Mouse (Mus musculus) liver, embryonic 15.5 days (tissue): ENCODE results near the gene Kcnq5. TPM values are rescaled to one million over a fixed set of nuclear protein-coding genes. Genes with fewer than 3 reads are reported as not detected.
"Not testable (repeated sequence)": the region's sequence is repeated elsewhere in the genome, so short reads cannot be mapped to it uniquely, and the experiment has no call there.

ENCODE experiments used
- ATAC-seq: fragments of 200-750 bp; cut with Nextera tagmentation; 2 replicates; pipeline ENCODE4 v1.8.0; 2017; ENCODE audit warnings: moderate number of reproducible peaks, mild to moderate bottlenecking, moderate library complexity; ENCODE audit not compliant: insufficient read depth
- H3K27ac ChIP-seq: fragments of 300-500 bp; sonication (generic); replicated peaks from 2 replicates; pipeline ENCODE4 v1.5.1; 2015; ENCODE audit warnings: mild to moderate bottlenecking, inconsistent platforms
- H3K27me3 ChIP-seq: fragments of 300-500 bp; sonication (generic); 2 replicates; pipeline ENCODE4 v1.6.1; 2015; ENCODE audit warnings: mild to moderate bottlenecking, inconsistent platforms
- H3K36me3 ChIP-seq: fragments of 300-500 bp; sonication (generic); replicated peaks from 2 replicates; pipeline ENCODE4 v1.6.1; 2015; ENCODE audit warnings: moderate library complexity, mild to moderate bottlenecking, inconsistent platforms
- H3K4me1 ChIP-seq: fragments of 300-500 bp; sonication (generic); replicated peaks from 2 replicates; pipeline ENCODE4 v1.6.1; 2015; ENCODE audit warnings: inconsistent platforms
- H3K4me2 ChIP-seq: fragments of 300-500 bp; sonication (generic); 2 replicates; pipeline ENCODE4 v1.6.1; 2015; ENCODE audit warnings: moderate library complexity, mild to moderate bottlenecking, inconsistent platforms
- H3K4me3 ChIP-seq: fragments of 300-500 bp; sonication (generic); replicated peaks from 2 replicates; pipeline ENCODE4 v1.5.1; 2015; ENCODE audit warnings: mild to moderate bottlenecking, inconsistent platforms
- H3K9ac ChIP-seq: fragments of 300-500 bp; sonication (generic); 2 replicates; pipeline ENCODE4 v1.6.1; 2015; ENCODE audit warnings: moderate library complexity, mild to moderate bottlenecking, inconsistent platforms
- H3K9me3 ChIP-seq: fragments of 300-500 bp; sonication (generic); replicated peaks from 2 replicates; pipeline ENCODE4 v1.6.1; 2016; ENCODE audit warnings: inconsistent platforms
- WGBS: fragments of 180-500 bp; shearing (Covaris S2); methylation state at CpG from one replicate; pipeline ENCODE4 v1.1.7; 2015; ENCODE audit warnings: mixed read lengths; ENCODE audit not compliant: insufficient replicate concordance; 5-methylcytosine and 5-hydroxymethylcytosine counted together
- polyA plus RNA-seq: library from polyadenylated mRNA; unstranded; fragments of >200 nt; fragmentation: Nextera tagmentation; extraction: Ambion mirVana; gene quantifications from 2 replicates; pipeline ENCODE4 v1.2.1, GENCODE M21; 2015

Gene Kcnq5
- polyA plus RNA-seq, 1 experiment from 2014 or later = 0.10 TPM

DNA sequence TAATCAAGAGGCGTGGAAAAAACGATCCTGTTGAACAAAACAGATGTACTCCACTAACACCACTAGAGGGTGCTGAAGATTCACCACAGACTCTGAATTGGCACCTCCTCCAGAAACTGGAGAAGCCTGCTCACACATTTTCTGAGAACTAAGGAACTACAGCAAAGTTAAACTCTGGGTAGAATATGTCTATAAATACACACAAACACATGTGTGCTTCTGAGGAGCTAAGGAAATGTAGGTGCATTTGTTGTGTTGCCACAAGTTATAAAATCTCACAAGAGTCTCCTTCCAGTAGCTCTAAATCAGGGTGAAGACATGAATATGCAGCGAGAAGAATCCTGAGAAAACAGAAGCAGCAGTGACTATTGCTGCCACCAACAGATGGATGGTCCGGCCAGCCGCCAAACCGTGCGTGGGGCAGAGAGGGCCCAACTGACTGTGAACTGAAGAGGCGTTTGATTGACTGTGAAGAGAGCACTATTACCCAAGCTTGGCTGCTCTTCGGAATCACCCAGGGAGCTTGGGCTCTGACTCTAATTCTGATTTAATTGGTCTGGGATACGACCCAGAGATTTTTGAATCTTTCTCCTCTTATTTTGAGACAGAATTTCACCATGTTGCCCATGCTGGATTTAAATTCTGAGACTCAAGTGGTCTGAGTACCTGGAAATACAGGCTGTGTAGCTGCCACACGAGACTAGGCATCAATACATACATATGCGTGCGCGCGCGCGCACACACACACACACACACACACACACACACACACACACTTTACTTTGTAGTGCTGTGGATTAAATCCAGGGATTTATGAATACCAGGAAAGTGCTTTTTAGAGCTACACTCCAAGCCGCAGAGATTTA is 550.2 kb downstream of the Kcnq5 start:
- no peak overlapping the region for H3K4me3 ChIP-seq
- no peak overlapping the region for H3K9ac ChIP-seq
- H3K36me3 ChIP-seq = no peaks in the 10 kb centered on the region
- H3K9me3 ChIP-seq = no peaks in the 10 kb centered on the region
- no peak overlapping the region for H3K4me2 ChIP-seq
- no peaks in the 10 kb centered on the region for H3K27me3 ChIP-seq
- H3K4me1 ChIP-seq = no peaks in the 10 kb centered on the region
- no peak for ATAC-seq
- H3K27ac ChIP-seq = no peak overlapping the region
- 51% methylated on average over 18 of the region's 18 CpGs for WGBS

DNA sequence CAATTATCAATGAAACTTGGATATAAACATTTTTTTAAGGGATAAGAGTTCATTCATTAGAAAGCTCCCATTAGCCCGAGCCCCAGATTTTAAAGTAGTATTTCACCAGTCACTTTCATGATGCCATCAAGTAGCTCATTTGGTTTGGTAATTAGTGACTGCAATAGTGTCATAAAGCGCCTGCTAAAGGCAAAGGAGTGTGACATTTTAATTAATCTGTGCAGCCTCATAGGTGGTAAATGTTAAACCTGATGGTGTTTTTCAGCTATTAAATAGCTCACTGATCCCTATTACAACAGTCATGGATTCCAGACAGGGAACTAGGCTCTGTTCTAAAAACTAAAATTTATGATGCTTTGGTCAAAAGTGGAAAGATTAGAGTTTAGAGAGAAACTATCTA is 554.5 kb downstream of the Kcnq5 start:
- no peaks in the 10 kb centered on the region for H3K36me3 ChIP-seq
- H3K4me1 ChIP-seq = no peaks in the 10 kb centered on the region
- no peak for ATAC-seq
- no peaks in the 10 kb centered on the region for H3K9me3 ChIP-seq
- WGBS = 56% methylated on average over 2 of the region's 2 CpGs
- H3K27ac ChIP-seq = no peak overlapping the region
- no peak overlapping the region for H3K4me2 ChIP-seq
- no peaks in the 10 kb centered on the region for H3K27me3 ChIP-seq
- no peak overlapping the region for H3K4me3 ChIP-seq
- H3K9ac ChIP-seq = no peak overlapping the region

DNA sequence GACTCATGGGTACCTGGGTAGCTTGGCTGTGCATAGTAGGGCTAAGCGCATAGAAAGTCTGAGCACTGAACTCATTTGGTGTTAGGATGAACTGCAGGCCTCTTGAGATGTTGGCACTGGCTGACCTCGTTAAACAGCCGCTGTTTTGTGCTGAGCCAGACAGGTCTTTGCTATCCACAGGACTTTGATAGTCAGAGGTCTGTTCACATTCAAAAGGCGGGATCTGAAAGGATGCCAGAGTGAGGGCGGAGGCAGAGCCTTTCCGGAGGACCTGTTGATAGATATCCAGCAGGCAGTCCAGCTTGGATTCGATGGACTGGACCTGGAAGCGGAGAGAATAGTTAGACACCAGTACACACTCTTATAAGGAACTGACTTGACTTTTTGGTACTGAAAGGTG is 558.9 kb downstream of the Kcnq5 start:
- H3K27me3 ChIP-seq = no peaks in the 10 kb centered on the region
- H3K4me2 ChIP-seq = no peak overlapping the region
- no peak overlapping the region for H3K27ac ChIP-seq
- H3K9me3 ChIP-seq = no peaks in the 10 kb centered on the region
- no peak overlapping the region for H3K9ac ChIP-seq
- no peak overlapping the region for H3K4me3 ChIP-seq
- 75% methylated on average over 8 of the region's 8 CpGs for WGBS
- no peak for ATAC-seq
- no peaks in the 10 kb centered on the region for H3K4me1 ChIP-seq
- no peaks in the 10 kb centered on the region for H3K36me3 ChIP-seq

GRCm38 (mm10) chr1:21391138-21391671 is 570.5 kb downstream of the Kcnq5 start:
- no peaks in the 10 kb centered on the region for H3K4me1 ChIP-seq
- H3K27me3 ChIP-seq = no peaks in the 10 kb centered on the region
- H3K27ac ChIP-seq = no peak overlapping the region
- ATAC-seq = no peak
- no peak overlapping the region for H3K9ac ChIP-seq
- H3K36me3 ChIP-seq = no peaks in the 10 kb centered on the region
- H3K4me3 ChIP-seq = no peak overlapping the region
- no peaks in the 10 kb centered on the region for H3K9me3 ChIP-seq
- 49% methylated on average over 6 of the region's 6 CpGs for WGBS
- no peak overlapping the region for H3K4me2 ChIP-seq

- Histone ChIP-seq H3K27me3 (no peaks in the 10 kb centered on the region), H3K9ac (no peak within 1 kb of the TSS), H3K36me3 (no peaks in the 10 kb centered on the region), H3K27ac (no peak within 1 kb of the TSS), H3K4me2 (no peak within 1 kb of the TSS), H3K4me3 (no peak within 1 kb of the TSS), H3K4me1 (no peaks in the 10 kb centered on the region), H3K9me3 (no peaks in the 10 kb centered on the region)
- ATAC-seq = no peak
- WGBS = 49% methylated on average over 1 of the region's 1 CpGs
Observed at GRCm38 (mm10) chr1:21383256-21383655, 578.5 kb downstream of the Kcnq5 start, which contains the start of gene Khdc1b. Gene Khdc1b, plus strand, starts transcription at chr1:21383556.

GRCm38 (mm10) chr1:21368031-21368430 is 593.7 kb downstream of the Kcnq5 start, which contains the start of gene Khdc1c:
Gene Khdc1c, plus strand, starts transcription at chr1:21368331.
- not testable (repeated sequence) for ATAC-seq, H3K9me3 ChIP-seq
- WGBS = 41% methylated on average over 1 of the region's 1 CpGs

DNA sequence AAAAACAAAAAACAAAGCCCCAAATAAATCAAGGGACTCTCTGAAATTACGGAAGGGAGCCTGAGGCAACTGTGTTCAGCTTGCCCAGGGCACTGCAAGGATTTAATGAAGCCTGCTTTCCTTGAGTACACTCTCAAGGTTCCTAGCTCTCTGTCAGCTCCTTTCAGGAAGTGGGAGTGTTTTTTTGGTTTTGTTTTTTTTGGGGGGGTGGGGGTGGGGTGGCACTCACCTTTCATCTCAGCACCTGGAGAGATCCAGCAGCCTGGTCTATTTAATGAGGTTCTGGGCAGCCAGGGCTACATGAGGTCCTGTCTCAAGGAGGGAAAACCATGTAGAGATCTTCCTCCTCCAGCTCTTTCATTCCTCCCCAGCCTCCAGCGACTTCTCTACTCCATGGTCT is 612.4 kb downstream of the Kcnq5 start, which contains the start of gene Khdc1a:
Gene Khdc1a (plus strand): TSS at position 301 of the 400 bp plus-strand sequence.
- WGBS = 49% methylated on average over 2 of the region's 2 CpGs
- Histone ChIP-seq H3K27me3 (no peaks in the 10 kb centered on the region), H3K4me1 (no peaks in the 10 kb centered on the region), H3K9ac (no peak within 1 kb of the TSS), H3K4me3 (no peak within 1 kb of the TSS), H3K36me3 (no peaks in the 10 kb centered on the region), H3K27ac (no peak within 1 kb of the TSS), H3K4me2 (no peak within 1 kb of the TSS), H3K9me3 (no peaks in the 10 kb centered on the region)
- ATAC-seq = no peak

More at GRCm38 (mm10) chr1:21368031-21368430, 593.7 kb downstream of the Kcnq5 start, which contains the start of gene Khdc1c:
- not testable (repeated sequence) for H3K4me2 ChIP-seq, H3K4me3 ChIP-seq, H3K27me3 ChIP-seq, H3K36me3 ChIP-seq, H3K4me1 ChIP-seq, H3K27ac ChIP-seq, H3K9ac ChIP-seq
